Mouse (Mus musculus) limb, embryonic 11.5 days (tissue): ENCODE measurements around the gene Zscan2. TPM values are rescaled to one million over a fixed set of nuclear protein-coding genes. Genes with fewer than 3 reads are reported as not detected.

Experiments used
- ATAC-seq: fragments of 200-750 bp; cut with Nextera tagmentation; 2 replicates; pipeline ENCODE4 v1.8.0; 2017; ENCODE audit warnings: low read depth; ENCODE audit not compliant: insufficient number of reproducible peaks, low FRiP score, low TSS enrichment
- DNase-seq: peaks from one replicate; pipeline ENCODE4 v3.0.0-alpha.2; 2015; ENCODE audit warnings: low spot score
- H3K27ac ChIP-seq: fragments of 300-500 bp; sonication (generic); replicated peaks from 2 replicates; pipeline ENCODE4 v1.5.1; 2014; ENCODE audit warnings: low read depth, mild to moderate bottlenecking, low read length
- H3K27me3 ChIP-seq: fragments of 300-500 bp; sonication (generic); 2 replicates; pipeline ENCODE4 v1.6.1; 2014; ENCODE audit warnings: mild to moderate bottlenecking, low read length, mixed read lengths; ENCODE audit not compliant: control insufficient read depth, insufficient read depth
- H3K36me3 ChIP-seq: fragments of 300-500 bp; sonication (generic); 2 replicates; pipeline ENCODE4 v1.6.1; 2014; ENCODE audit warnings: mild to moderate bottlenecking, low read length, moderate library complexity, mixed read lengths; ENCODE audit not compliant: control insufficient read depth, insufficient read depth
- H3K4me1 ChIP-seq: fragments of 300-500 bp; sonication (generic); 2 replicates; pipeline ENCODE4 v1.6.1; 2014; ENCODE audit warnings: low read length, mixed read lengths; ENCODE audit not compliant: control insufficient read depth, insufficient read depth
- H3K4me2 ChIP-seq: fragments of 300-500 bp; sonication (generic); 2 replicates; pipeline ENCODE4 v1.6.1; 2014; ENCODE audit warnings: low read depth, mild to moderate bottlenecking, moderate library complexity; ENCODE audit not compliant: severe bottlenecking
- H3K4me3 ChIP-seq: fragments of 300-500 bp; sonication (generic); 2 replicates; pipeline ENCODE4 v1.5.1; 2014; ENCODE audit warnings: low read depth, low read length
- H3K9ac ChIP-seq: fragments of 300-500 bp; sonication (generic); 2 replicates; pipeline ENCODE4 v1.6.1; 2014; ENCODE audit warnings: mild to moderate bottlenecking, low read length
- H3K9me3 ChIP-seq: fragments of 300-500 bp; sonication (generic); 2 replicates; pipeline ENCODE4 v1.6.1; 2016; ENCODE audit warnings: low read length; ENCODE audit not compliant: control insufficient read depth
- WGBS: fragments of 180-500 bp; shearing (Covaris S2); extraction: QIAGEN DNeasy Blood & Tissue Kit; methylation state at CpG from one replicate; pipeline ENCODE4 v1.1.7; 2014; 5-methylcytosine and 5-hydroxymethylcytosine counted together
- polyA plus RNA-seq: library from polyadenylated mRNA; unstranded; fragments of >200 nt; fragmentation: Nextera tagmentation; extraction: Ambion mirVana; gene quantifications from 2 replicates; pipeline ENCODE4 v1.2.1, GENCODE M21; 2014

Gene Zscan2
- polyA plus RNA-seq, 1 experiment from 2014 or later = 5.4 TPM

DNA sequence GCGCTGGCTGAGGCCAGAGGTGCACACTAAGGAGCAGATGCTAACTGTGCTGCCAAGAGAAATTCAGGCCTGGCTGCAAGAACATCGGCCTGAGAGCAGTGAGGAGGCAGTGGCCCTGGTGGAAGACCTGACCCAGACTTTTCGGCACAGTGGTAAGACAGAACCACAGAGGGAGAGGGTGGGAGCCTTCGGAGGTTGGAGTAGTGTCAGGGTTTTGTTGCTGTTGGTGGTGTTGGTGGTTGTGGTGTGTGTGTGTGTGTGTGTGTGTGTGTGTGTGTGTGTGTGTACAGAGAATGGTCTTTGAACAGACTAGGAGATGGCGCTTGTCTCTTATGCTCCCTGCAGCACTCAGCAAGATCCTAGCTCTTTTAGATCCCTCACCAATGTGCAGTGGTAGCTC, 2.8 kb downstream of the Zscan2 start:
- H3K4me2 ChIP-seq = no peak overlapping the region
- H3K4me3 ChIP-seq = no peak overlapping the region
- DNase-seq (no peak), ATAC-seq (no peak)
- H3K9ac ChIP-seq = no peak overlapping the region
- H3K27me3 ChIP-seq = no peaks in the 10 kb centered on the region
- WGBS = 92% methylated on average over 5 of the region's 5 CpGs
- H3K9me3 ChIP-seq = no peaks in the 10 kb centered on the region
- H3K27ac ChIP-seq = no peak overlapping the region
- H3K36me3 ChIP-seq = peaks cover 25% of the 10 kb centered on the region
- H3K4me1 ChIP-seq = peaks cover 3% of the 10 kb centered on the region; the same call in 1 of the 2 replicates

DNA sequence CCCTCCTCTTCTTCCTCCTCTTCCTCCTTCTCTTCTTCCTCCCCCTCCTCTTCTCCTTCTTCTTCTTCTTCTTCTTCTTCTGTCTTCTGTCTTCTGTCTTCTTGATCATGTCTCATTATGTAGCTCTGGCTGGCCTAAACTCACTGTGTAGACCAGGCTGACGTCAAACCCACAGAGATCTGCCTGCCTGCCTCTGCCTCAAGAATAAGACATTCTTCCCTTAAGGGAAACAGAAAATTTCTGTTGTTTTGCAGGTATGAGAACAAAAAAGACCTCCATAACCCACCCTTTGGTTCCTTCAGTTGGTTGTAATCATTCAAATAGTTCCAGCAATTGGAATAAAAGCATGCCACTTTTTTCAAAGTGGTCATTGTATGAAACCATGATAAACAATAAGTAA, 3.4 kb downstream of the Zscan2 start:
- Histone ChIP-seq H3K4me3 (no peak overlapping the region), H3K27ac (no peak overlapping the region), H3K36me3 (peaks cover 30% of the 10 kb centered on the region), H3K9ac (no peak overlapping the region), H3K4me1 (peaks cover 3% of the 10 kb centered on the region; the same call in 1 of the 2 replicates), H3K27me3 (no peaks in the 10 kb centered on the region), H3K9me3 (no peaks in the 10 kb centered on the region), H3K4me2 (no peak overlapping the region)
- DNase-seq (no peak), ATAC-seq (no peak)
- 79% methylated on average over 1 of the region's 1 CpGs for WGBS

DNA sequence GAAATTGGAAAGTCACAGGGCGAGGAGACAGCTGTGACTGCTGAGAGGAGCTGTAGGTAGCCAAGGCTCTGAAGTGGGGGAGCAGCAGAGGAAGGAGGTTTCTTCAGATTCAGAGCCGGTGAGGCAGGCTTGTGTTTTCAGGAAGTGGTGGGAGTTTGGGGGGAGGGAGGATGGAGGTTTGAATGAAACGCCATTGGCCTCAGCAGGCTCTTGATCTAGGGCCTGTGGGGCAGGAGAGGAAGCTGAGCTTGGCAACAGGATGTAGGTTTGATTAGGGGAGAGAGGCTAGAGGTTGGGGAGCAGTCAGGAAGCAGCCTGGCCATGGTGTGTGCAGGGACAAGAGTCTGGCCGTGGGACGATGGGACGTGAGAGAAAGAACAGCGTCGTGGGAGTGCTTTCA, 4.1 kb downstream of the Zscan2 start:
- H3K27me3 ChIP-seq = no peaks in the 10 kb centered on the region
- ATAC-seq (no peak), DNase-seq (no peak)
- WGBS = 85% methylated on average over 8 of the region's 8 CpGs
- no peaks in the 10 kb centered on the region for H3K9me3 ChIP-seq
- H3K4me2 ChIP-seq = no peak overlapping the region
- H3K4me1 ChIP-seq = peaks cover 3% of the 10 kb centered on the region; the same call in 1 of the 2 replicates
- peaks cover 34% of the 10 kb centered on the region for H3K36me3 ChIP-seq
- no peak overlapping the region for H3K9ac ChIP-seq
- H3K27ac ChIP-seq = no peak overlapping the region
- H3K4me3 ChIP-seq = no peak overlapping the region

DNA sequence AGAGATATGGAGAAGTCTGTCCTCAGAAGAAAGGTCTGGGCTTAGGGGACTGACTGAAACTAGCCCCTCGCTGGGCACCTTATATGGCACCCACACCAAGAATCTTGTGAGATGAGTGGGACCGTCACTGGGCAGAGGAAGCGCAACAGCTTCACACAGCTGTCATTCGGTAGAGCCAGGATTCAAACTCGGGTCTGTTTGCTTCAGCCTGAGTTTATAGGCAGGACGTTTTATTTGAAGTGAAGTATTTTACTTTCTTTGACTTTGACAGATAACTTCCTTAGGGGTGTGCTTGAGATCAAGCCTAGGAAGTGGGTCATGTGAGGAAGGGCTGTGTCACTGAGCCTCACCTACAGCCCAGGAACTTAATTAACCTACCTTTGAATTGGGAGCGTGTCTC, 4.8 kb downstream of the Zscan2 start:
- H3K4me2 ChIP-seq = no peak overlapping the region
- DNase-seq (no peak), ATAC-seq (no peak)
- WGBS = 93% methylated on average over 7 of the region's 7 CpGs
- H3K9me3 ChIP-seq = no peaks in the 10 kb centered on the region
- peaks cover 3% of the 10 kb centered on the region; the same call in 1 of the 2 replicates for H3K4me1 ChIP-seq
- H3K36me3 ChIP-seq = peaks cover 36% of the 10 kb centered on the region
- no peak overlapping the region for H3K27ac ChIP-seq
- H3K9ac ChIP-seq = no peak overlapping the region
- no peak overlapping the region for H3K4me3 ChIP-seq
- H3K27me3 ChIP-seq = no peaks in the 10 kb centered on the region

DNA sequence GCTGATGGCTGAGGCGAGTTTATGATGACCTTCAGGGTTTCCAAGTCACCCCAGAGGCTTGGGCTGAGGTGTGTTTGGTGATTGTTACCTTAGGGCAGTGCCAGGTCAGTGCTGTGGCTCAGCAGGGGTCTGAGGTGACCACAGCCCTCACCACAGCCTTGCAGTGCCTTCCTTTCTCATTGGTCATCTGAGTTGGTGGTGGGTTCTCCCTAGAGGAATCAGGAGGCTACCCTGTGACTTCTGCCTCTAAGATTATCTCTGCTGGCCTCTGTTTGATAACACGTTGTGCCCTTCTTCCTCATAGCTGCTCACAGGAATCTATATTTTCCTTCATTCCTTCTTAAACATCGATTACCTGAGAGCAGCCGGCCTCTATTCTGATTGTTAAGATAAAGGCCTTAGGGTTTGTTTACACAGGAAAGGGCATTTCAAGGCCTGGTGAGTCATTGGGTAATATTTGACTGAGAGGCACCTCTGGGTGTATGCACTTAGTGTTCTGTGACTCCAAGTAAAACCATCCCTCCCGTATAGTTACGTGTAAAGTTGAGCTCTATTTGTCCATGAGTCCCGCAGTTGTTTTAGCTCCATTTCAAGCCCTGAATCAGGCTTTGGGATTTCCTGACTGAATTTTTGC, 5.9 kb downstream of the Zscan2 start:
- peaks cover 3% of the 10 kb centered on the region; the same call in 1 of the 2 replicates for H3K4me1 ChIP-seq
- no peak overlapping the region for H3K27ac ChIP-seq
- no peak overlapping the region for H3K4me2 ChIP-seq
- DNase-seq (no peak), ATAC-seq (no peak)
- no peaks in the 10 kb centered on the region for H3K27me3 ChIP-seq
- H3K36me3 ChIP-seq = peaks cover 40% of the 10 kb centered on the region
- H3K4me3 ChIP-seq = no peak overlapping the region
- no peaks in the 10 kb centered on the region for H3K9me3 ChIP-seq
- no peak overlapping the region for H3K9ac ChIP-seq
- 81% methylated on average over 7 of the region's 7 CpGs for WGBS

DNA sequence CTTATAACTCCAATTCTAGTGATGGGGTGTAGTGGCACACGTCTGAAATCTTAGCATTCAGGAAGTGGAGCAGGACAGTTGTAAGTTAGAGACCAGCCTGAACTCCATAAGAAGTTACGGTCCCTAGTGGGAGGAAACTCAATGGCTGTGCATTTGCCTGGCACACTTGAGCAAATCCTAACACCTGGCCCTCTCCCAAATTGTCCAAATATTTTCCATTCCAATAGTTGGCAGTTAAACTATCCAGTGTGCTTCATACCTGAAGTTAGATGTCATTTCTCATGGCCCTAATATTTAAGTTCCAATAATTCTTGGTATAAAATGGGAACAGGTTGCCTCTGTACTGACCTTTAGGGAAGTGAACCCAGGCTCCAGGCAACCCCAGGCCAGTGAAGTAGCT, 8.0 kb downstream of the Zscan2 start:
- H3K9ac ChIP-seq = no peak overlapping the region
- H3K4me3 ChIP-seq = no peak overlapping the region
- H3K4me2 ChIP-seq = no peak overlapping the region
- DNase-seq (no peak), ATAC-seq (no peak)
- peaks cover 43% of the 10 kb centered on the region for H3K36me3 ChIP-seq
- H3K27ac ChIP-seq = no peak overlapping the region
- no peaks in the 10 kb centered on the region for H3K27me3 ChIP-seq
- no peaks in the 10 kb centered on the region for H3K4me1 ChIP-seq
- H3K9me3 ChIP-seq = no peaks in the 10 kb centered on the region; the same call in 1 of the 2 replicates
- 94% methylated on average over 2 of the region's 2 CpGs for WGBS

DNA sequence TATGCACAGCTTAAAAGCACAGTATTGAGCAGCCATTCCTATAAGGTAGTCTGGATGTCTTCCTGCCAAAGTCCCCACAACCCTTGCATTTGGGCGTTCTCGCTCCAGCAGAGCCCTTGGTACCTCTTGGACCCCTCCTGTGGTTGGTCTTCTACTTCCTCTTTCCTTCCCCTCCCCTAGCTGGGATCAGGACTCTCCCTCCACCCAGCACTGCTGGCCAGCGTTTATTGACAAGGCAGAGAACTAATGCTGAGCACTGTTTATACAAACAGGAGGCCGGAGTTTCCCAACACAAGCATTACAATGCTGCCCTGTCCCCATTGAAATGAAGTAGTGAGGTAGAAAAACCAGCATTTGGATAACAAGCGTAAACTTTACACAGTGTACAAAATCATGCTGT, 12.3 kb downstream of the Zscan2 start:
- no peaks in the 10 kb centered on the region for H3K4me1 ChIP-seq
- no peaks in the 10 kb centered on the region; the same call in 1 of the 2 replicates for H3K9me3 ChIP-seq
- DNase-seq (no peak), ATAC-seq (no peak)
- H3K36me3 ChIP-seq = peaks cover 50% of the 10 kb centered on the region
- no peaks in the 10 kb centered on the region for H3K27me3 ChIP-seq
- WGBS = 87% methylated on average over 5 of the region's 5 CpGs
- H3K27ac ChIP-seq = no peak overlapping the region
- no peak overlapping the region for H3K4me3 ChIP-seq
- H3K4me2 ChIP-seq = no peak overlapping the region
- H3K9ac ChIP-seq = no peak overlapping the region

DNA sequence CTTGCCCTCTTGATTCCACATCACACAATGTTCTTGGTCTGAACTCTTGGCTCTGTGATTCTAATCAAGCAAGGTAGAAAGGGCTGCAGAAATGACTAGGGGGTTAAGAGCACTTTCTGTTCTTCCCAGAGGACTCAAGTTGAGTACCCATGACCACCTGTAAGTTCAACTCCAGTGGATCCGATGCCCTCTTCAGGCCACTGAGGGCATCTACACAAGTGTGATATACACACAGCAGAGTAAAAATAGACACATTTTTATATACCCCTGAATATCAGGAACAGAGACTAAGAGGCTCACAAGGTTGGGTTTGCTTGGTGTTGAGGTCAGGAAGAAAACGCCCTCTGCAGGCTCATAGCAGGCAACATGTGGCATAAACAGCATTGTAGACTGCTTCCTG, 12.9 kb downstream of the Zscan2 start:
- H3K36me3 ChIP-seq = peaks cover 44% of the 10 kb centered on the region
- no peaks in the 10 kb centered on the region for H3K27me3 ChIP-seq
- 98% methylated on average over 2 of the region's 2 CpGs for WGBS
- DNase-seq = no peak
- no peak overlapping the region for H3K4me2 ChIP-seq
- H3K27ac ChIP-seq = no peak overlapping the region
- H3K9me3 ChIP-seq = no peaks in the 10 kb centered on the region; the same call in 1 of the 2 replicates
- ATAC-seq = no peak
- no peak overlapping the region for H3K9ac ChIP-seq
- no peaks in the 10 kb centered on the region for H3K4me1 ChIP-seq
- H3K4me3 ChIP-seq = no peak overlapping the region

DNA sequence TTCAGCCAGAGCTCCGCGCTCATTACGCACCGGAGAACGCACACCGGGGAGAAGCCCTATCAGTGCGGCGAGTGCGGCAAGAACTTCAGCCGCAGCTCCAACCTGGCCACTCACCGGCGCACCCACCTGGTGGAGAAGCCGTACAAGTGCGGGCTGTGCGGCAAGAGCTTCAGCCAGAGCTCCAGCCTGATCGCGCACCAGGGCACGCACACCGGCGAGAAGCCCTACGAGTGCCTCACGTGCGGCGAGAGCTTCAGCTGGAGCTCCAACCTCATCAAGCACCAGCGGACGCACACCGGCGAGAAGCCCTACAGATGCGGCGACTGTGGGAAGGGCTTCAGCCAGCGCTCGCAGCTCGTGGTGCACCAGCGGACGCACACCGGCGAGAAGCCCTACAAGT, 15.0 kb downstream of the Zscan2 start:
- Histone ChIP-seq H3K36me3 (peaks cover 34% of the 10 kb centered on the region), H3K9ac (no peak overlapping the region), H3K4me2 (no peak overlapping the region), H3K4me1 (no peaks in the 10 kb centered on the region), H3K4me3 (no peak overlapping the region), H3K9me3 (no peaks in the 10 kb centered on the region; the same call in 1 of the 2 replicates), H3K27me3 (no peaks in the 10 kb centered on the region), H3K27ac (no peak overlapping the region)
- DNase-seq (peak; percentile 26), ATAC-seq (no peak)
- 46% methylated on average over 37 of the region's 37 CpGs for WGBS
